Mouse (Mus musculus) hindbrain, embryonic 10.5 days (tissue): Measurements from ENCODE around the gene Bcar1. TPM values are rescaled to one million over a fixed set of nuclear protein-coding genes. Genes with fewer than 3 reads are reported as not detected.

Source experiments
- DNase-seq: peaks from one replicate; pipeline ENCODE4 v3.0.0-alpha.2; 2017; ENCODE audit warnings: low spot score
- H3K27ac ChIP-seq: fragments of 300-500 bp; sonication (generic); 2 replicates; pipeline ENCODE4 v1.5.1; 2016; ENCODE audit warnings: mild to moderate bottlenecking, moderate library complexity
- H3K27me3 ChIP-seq: fragments of 300-500 bp; sonication (generic); 2 replicates; pipeline ENCODE4 v1.6.1; 2016; ENCODE audit warnings: mild to moderate bottlenecking; ENCODE audit not compliant: poor library complexity, insufficient read depth, severe bottlenecking
- H3K36me3 ChIP-seq: fragments of 300-500 bp; sonication (generic); 2 replicates; pipeline ENCODE4 v1.6.1; 2016; ENCODE audit warnings: mild to moderate bottlenecking, moderate library complexity
- H3K4me1 ChIP-seq: fragments of 300-500 bp; sonication (generic); replicated peaks from 2 replicates; pipeline ENCODE4 v1.6.1; 2016; ENCODE audit warnings: mild to moderate bottlenecking
- H3K4me3 ChIP-seq: fragments of 300-500 bp; sonication (generic); 2 replicates; pipeline ENCODE4 v1.5.1; 2016; ENCODE audit warnings: mild to moderate bottlenecking, moderate library complexity
- H3K9me3 ChIP-seq: fragments of 300-500 bp; sonication (generic); 2 replicates; pipeline ENCODE4 v1.6.1; 2016; ENCODE audit warnings: mild to moderate bottlenecking, moderate library complexity
- WGBS: fragments of 180-500 bp; shearing (Covaris S2); methylation state at CpG from one replicate; pipeline ENCODE4 v1.1.7; 2016; 5-methylcytosine and 5-hydroxymethylcytosine counted together
- polyA plus RNA-seq: library from polyadenylated mRNA; unstranded; fragments of >200 nt; fragmentation: Nextera tagmentation; extraction: Ambion mirVana; gene quantifications from 2 replicates; pipeline ENCODE4 v1.2.1, GENCODE M21; 2016

Gene Bcar1
- 61.6 and 63.9 TPM in 2 replicates for polyA plus RNA-seq

DNA sequence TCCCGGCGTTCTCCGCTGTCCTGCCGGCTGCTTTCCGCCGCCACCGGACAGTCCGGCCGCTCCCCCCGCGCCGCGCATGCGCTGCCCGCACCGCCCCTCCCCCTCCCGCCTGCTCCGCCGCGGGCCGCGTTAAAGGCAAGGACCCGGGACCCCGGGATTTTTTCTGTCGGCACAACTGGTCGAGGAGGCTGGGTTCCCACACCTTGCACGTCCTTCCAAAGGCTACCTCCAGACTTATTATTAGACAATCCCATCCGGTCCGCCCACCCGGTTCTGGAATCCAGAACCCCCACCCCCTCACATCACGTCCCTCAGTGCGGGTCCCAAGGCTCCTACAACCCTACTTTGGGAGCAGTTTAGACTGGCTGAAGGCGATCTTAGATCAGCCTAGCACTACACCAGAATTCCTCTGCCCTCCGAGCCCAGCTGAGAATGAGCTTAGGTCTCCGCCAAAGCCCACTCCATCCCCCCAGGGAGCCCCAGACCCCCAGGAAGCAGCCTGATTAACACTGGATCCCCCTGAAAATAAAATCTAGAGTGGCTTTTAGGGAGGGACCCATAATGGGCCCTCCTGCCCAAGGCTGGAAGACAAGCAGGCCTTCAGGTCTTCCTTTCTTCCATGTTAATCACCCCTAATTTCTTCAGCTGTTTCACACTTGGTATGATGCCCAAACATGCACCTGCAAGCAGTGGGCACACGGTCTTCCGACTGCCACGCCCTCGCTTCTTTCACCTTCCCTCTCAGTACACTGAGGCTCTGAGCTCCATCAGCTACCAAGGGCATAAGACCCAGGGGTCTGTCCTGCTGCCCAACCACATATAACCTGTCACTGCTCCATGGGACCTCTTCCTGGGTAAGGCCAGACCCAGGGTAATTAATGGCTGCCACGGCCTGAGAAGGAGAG is at the start of gene Bcar1:
Gene Bcar1, minus strand, starts transcription at position 18 of the 905 bp plus-strand sequence.
- DNase-seq, result peak; percentile 91
- H3K9me3 ChIP-seq, result no peaks in the 10 kb centered on the region
- H3K4me3 ChIP-seq, result peak within 1 kb of the TSS; percentile 94
- peaks cover 11% of the 10 kb centered on the region for H3K27me3 ChIP-seq
- H3K4me1 ChIP-seq, result peaks cover 76% of the 10 kb centered on the region
- peaks cover 13% of the 10 kb centered on the region; the same call in 1 of the 2 replicates for H3K36me3 ChIP-seq
- H3K27ac ChIP-seq, result peak within 1 kb of the TSS; percentile 98
- 10% methylated on average over 40 of the region's 40 CpGs for WGBS

DNA sequence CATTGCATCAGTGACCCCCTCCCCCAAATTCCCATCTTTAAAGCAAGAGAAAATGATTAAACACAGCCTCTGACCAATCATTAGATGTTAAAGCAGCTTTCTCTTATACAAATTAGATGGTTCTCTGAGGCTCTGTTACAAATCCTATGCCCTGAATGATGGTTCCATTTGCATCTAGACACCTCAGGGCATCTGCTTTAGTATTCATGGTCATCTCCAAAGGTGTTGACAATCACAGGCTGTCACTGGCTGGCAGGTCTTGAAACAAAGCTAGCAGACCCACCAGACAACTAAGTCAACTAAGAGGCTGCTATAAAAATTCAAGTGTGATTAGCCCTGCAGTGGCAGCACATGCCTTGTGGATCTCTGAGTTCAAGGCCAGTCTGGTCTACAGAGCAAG is 46.0 kb upstream of the Bcar1 start:
- Histone ChIP-seq H3K27ac (no peak overlapping the region), H3K9me3 (no peaks in the 10 kb centered on the region), H3K36me3 (peaks cover 10% of the 10 kb centered on the region; the same call in 1 of the 2 replicates), H3K4me3 (no peak overlapping the region), H3K4me1 (peaks cover 40% of the 10 kb centered on the region), H3K27me3 (no peaks in the 10 kb centered on the region)
- no peak for DNase-seq

DNA sequence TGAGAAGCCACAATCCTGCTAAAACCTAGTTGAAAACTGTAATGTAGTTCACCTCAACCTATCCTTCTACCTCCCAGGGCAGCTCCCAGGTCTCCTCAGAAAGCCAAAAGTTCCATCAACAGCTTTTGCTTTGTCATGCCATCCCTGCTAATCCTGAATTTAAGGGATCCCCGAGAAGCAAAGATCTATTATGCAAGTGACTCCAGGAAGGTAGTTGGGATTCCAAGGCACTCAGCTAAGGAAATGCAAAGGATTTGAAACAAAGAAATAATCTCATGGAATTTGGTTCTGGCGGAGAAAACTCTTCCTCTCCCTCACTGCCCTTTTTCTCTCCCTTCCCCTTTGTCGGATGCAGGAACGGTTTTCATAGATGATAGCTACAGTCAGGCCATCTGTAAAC is 45.6 kb upstream of the Bcar1 start:
- H3K4me3 ChIP-seq, result no peak overlapping the region
- H3K9me3 ChIP-seq, result no peaks in the 10 kb centered on the region
- no peak for DNase-seq
- 47% methylated on average over 4 of the region's 4 CpGs for WGBS
- no peak overlapping the region for H3K27ac ChIP-seq
- no peaks in the 10 kb centered on the region for H3K27me3 ChIP-seq
- peaks cover 7% of the 10 kb centered on the region; the same call in 1 of the 2 replicates for H3K36me3 ChIP-seq
- H3K4me1 ChIP-seq, result peaks cover 37% of the 10 kb centered on the region

DNA sequence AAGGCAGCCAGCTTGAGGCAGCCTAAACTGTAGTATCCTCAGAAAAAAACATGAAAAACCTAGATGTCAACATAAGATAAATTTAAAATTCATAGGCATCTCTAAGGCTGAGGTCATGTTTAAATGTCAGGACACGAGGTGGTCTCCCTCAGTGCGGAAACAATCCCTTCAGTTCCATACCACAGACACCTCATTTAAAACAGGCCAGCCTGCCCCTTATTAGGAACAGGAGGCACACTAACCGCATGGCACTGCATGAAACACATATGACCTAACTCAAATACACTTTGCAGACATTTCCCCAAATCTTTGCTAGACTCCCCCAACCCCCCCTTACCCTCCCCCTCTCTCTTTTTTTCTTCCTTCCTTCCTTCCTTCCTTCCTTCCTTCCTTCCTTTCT is 44.9 kb upstream of the Bcar1 start:
- H3K27ac ChIP-seq, result peak overlapping the region; percentile 81
- DNase-seq, result no peak
- 62% methylated on average over 3 of the region's 3 CpGs for WGBS
- H3K27me3 ChIP-seq, result no peaks in the 10 kb centered on the region
- H3K4me3 ChIP-seq, result no peak overlapping the region
- H3K4me1 ChIP-seq, result peaks cover 38% of the 10 kb centered on the region
- peaks cover 6% of the 10 kb centered on the region; the same call in 1 of the 2 replicates for H3K36me3 ChIP-seq
- no peaks in the 10 kb centered on the region for H3K9me3 ChIP-seq

DNA sequence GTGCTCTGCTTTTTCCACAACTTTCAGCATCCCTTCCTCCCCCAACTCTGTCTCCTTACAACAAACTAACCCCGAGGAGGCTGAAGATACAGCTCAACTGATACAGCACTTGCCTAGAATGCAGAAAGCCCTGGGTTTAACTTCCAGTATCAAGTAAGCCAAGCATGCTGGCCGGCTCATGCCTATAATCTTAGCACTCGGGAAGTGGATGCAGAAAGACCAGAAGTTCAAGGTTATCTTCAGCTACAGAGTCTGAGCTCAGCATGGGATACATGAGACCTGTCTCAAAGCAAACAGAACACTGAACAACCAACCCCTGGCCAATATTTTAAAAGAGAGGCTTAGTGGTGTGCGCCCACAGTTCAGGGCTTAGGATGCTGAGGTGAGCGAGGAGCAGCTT is 44.5 kb upstream of the Bcar1 start:
- no peak overlapping the region for H3K4me3 ChIP-seq

DNA sequence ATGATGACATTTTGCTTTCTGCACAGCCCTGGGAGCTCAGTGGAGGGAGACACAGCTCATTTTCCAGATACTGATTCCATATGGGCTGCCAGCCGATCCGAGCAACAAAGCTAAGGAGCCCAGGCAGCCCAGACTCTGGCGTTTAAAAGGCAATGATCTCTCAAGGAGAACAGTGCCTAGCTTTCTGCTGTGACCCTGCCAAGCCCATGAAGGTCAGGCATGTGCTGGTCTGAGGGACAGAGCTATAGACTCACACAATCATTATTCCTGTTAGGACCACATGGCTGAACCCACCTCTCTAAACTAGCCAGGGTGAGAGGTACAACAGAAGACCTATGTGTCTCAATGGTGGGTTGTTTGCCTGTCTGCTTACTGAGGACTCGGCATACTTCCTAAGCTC is 44.1 kb upstream of the Bcar1 start:
- peak overlapping the region; percentile 81 for H3K27ac ChIP-seq
- H3K4me1 ChIP-seq, result peaks cover 46% of the 10 kb centered on the region
- no peaks in the 10 kb centered on the region for H3K27me3 ChIP-seq
- peaks cover 6% of the 10 kb centered on the region; the same call in 1 of the 2 replicates for H3K36me3 ChIP-seq
- DNase-seq, result peak; percentile 11
- H3K4me3 ChIP-seq, result peak overlapping the region; percentile 29
- 30% methylated on average over 4 of the region's 4 CpGs for WGBS
- H3K9me3 ChIP-seq, result no peaks in the 10 kb centered on the region

More for the DNA sequence above, 44.5 kb upstream of the Bcar1 start:
- Histone ChIP-seq H3K27me3 (no peaks in the 10 kb centered on the region), H3K9me3 (no peaks in the 10 kb centered on the region), H3K4me1 (peaks cover 42% of the 10 kb centered on the region), H3K27ac (peak overlapping the region; percentile 81), H3K36me3 (peaks cover 6% of the 10 kb centered on the region; the same call in 1 of the 2 replicates)
- WGBS, result 75% methylated on average over 5 of the region's 5 CpGs
- no peak for DNase-seq

DNA sequence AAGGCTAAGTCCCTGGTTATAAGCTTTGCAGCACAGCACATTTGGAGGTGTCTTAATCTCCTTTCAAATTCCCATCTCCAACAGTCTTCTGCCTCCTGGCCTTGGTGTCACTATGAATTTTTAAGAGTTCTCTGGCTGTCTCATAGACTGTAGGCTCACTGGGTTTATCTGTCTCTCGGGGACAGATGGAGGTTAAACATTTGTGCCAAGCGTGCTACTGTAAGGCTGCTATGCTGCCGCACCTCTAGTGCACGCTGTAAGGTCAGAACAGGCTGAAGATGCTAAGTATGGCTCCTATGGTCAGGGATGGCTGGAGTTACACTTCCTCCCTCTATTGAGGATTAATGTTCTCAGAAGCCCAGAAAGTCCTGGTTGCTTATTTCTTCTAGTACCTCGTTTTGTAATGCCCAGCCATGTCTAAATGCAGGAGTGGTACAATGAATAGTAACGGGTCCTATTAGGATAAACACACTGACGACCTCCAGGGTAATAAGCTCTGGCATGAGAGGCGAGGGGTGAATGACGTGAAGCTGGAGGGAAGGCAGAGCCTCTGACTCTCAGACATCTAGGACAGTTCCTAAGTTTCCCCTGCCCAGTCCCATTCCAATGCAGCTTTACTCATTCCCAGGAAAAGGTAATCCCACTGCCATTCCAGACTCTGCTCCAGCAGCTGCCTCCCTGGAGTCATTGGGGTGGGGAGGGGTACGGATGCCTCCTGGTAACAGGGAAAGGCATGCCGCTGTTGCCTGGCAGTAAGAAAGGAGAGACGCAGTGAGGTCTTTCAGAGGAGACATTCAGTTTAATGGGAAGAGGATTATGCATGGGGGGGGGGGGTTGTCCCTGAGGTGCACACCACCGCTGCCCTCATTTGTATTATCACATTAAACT is 43.3 kb upstream of the Bcar1 start:
- H3K27me3 ChIP-seq, result no peaks in the 10 kb centered on the region
- peaks cover 6% of the 10 kb centered on the region; the same call in 1 of the 2 replicates for H3K36me3 ChIP-seq
- H3K27ac ChIP-seq, result peak overlapping the region; percentile 81
- peak; percentile 28 for DNase-seq
- peaks cover 48% of the 10 kb centered on the region for H3K4me1 ChIP-seq
- H3K9me3 ChIP-seq, result no peaks in the 10 kb centered on the region
- H3K4me3 ChIP-seq, result peak overlapping the region; percentile 29
- WGBS, result 55% methylated on average over 13 of the region's 13 CpGs

DNA sequence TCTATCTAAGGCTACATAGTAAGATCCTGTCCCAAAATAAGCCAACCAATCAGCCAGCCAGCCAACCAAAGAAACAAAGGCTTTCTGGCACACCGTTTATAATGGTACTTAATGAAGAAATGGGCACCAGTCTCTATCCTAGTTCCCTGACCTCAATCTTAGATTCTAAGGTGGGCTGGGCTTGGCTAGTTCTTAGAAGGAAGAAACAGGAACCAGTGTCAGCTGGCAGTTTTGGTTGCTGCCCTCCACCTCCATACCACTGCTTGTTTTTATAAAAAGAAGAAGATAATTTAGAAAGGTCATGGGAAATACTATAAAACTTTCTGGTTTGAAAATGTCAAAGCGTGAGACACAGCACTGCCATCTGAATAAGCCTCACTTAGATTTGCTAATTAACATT is 42.5 kb upstream of the Bcar1 start:
- H3K27me3 ChIP-seq, result no peaks in the 10 kb centered on the region

DNA sequence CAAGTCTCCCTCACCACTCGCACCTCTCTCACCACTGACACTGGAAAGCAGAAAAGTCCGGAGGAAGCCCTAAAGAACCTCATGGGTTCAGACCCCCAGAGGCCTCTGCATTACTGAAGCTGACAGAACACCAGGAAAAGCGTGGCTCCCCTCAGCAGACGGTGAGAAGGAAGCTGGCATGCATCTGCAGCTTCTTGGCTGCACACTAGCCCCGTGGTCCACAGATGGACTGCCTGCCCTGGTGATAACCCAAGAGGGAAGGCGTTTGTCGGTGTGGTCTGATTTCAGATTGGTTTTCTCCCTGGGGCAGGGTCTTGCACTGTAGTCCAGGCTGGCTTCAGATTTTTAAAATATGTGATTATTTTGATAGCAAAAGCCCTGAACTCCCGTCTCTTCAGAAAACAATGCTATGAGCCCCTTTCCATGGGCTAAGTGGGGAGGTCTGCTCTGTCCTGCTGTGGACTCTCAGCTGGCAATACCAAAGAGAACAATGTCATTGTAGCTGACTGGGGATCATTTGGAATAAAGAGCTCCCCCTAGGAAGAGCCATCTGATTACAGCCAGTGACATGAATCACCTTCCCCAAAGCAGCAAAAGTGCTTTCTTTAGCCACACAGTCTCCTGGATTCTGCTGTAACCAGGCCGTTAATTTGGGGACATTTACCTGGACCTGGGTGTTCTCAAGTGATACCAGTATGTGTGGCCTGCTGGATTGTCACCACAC is 39.2 kb upstream of the Bcar1 start:
- Histone ChIP-seq H3K9me3 (no peaks in the 10 kb centered on the region), H3K4me3 (no peak overlapping the region), H3K27ac (peak overlapping the region; percentile 71), H3K36me3 (peaks cover 21% of the 10 kb centered on the region), H3K27me3 (no peaks in the 10 kb centered on the region), H3K4me1 (peaks cover 28% of the 10 kb centered on the region)
- WGBS, result 74% methylated on average over 9 of the region's 9 CpGs
- no peak for DNase-seq

More for the DNA sequence above, 42.5 kb upstream of the Bcar1 start:
- H3K4me1 ChIP-seq, result peaks cover 48% of the 10 kb centered on the region
- H3K9me3 ChIP-seq, result no peaks in the 10 kb centered on the region
- no peak overlapping the region for H3K4me3 ChIP-seq
- DNase-seq, result no peak
- no peak overlapping the region for H3K27ac ChIP-seq
- 96% methylated on average over 2 of the region's 2 CpGs for WGBS
- peaks cover 6% of the 10 kb centered on the region; the same call in 1 of the 2 replicates for H3K36me3 ChIP-seq

DNA sequence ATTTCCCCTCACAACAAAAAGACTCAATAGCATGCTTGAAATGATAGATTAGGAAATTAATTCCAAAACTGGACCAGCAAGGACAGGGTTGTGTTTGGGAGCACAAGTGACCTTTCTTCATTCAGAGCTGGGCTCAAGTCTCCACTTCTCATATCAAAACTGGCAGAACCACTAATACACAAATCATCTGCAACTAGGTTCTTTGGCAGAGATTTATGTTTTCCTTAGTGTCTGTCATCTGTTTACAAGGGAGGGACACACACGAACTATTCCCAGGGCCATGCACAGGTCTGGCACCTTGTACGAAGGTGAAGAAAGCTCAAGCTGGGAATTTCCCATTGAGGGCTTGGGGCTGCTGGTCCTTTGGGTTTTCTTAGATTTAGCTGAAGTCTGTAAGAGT is 38.6 kb upstream of the Bcar1 start:
- 89% methylated on average over 2 of the region's 2 CpGs for WGBS
- Histone ChIP-seq H3K4me1 (peaks cover 22% of the 10 kb centered on the region), H3K36me3 (peaks cover 21% of the 10 kb centered on the region), H3K27me3 (no peaks in the 10 kb centered on the region), H3K9me3 (no peaks in the 10 kb centered on the region), H3K4me3 (no peak overlapping the region), H3K27ac (0 out of 2 replicates have a peak overlapping the region, but pooled peaks have one; percentile 71)
- DNase-seq, result no peak

DNA sequence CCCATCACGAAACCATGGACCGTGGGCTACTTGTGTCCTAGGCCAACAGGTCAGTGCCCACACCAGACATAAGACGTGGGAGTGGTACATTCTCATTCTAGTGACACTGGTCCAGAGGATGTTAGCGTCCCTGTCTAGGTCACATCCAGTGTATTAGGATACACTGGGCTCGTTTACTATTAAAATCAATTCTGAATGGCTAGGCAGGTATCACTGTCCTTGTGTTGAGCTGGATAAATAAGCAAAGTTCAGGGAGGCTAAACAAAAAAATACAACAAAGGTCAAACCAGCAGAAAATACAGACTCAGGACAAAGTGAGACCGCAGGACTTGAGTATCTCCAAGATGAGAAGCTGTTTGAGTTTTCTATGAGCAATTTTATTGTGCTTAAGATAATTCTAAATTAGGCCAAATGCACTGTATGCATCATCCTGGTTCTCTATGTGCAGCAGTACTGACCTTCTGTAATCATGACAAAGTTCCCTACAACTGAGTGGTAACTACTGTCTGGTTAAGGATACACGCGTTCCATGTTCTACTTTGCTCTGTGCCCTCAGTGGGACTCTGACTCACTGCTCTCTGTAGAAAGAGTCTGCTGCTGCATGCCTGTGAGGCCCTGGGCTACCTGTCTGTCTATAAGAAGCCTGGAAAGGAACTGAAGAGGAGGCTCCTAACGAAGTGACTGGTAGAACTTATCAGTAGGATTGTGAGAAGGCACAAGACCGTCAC is 37.3 kb upstream of the Bcar1 start:
- Histone ChIP-seq H3K9me3 (no peaks in the 10 kb centered on the region), H3K4me3 (no peak overlapping the region), H3K4me1 (peaks cover 14% of the 10 kb centered on the region), H3K27ac (no peak overlapping the region), H3K36me3 (peaks cover 24% of the 10 kb centered on the region), H3K27me3 (no peaks in the 10 kb centered on the region)
- no peak for DNase-seq
- WGBS, result 87% methylated on average over 10 of the region's 10 CpGs
